Mouse (Mus musculus) lung, postnatal 0 days (tissue): ENCODE measurements around the gene Syn3. TPM values are rescaled to one million over a fixed set of nuclear protein-coding genes. Genes with fewer than 3 reads are reported as not detected.
A peak's percentile ranks its signal among the peaks of the same experiment; 100 is the strongest.

Experiments
- ATAC-seq: fragments of 200-750 bp; cut with Nextera tagmentation; 2 replicates; pipeline ENCODE4 v1.8.0; 2017; ENCODE audit warnings: moderate library complexity
- DNase-seq: peaks from one replicate; pipeline ENCODE4 v3.0.0-alpha.2; 2016; ENCODE audit warnings: low spot score
- H3K27ac ChIP-seq: fragments of 300-500 bp; sonication (generic); 2 replicates; pipeline ENCODE4 v1.5.1; 2014; ENCODE audit warnings: antibody characterized with exemption, mild to moderate bottlenecking, low read length, mixed read lengths
- H3K27me3 ChIP-seq: fragments of 300-500 bp; sonication (generic); replicated peaks from 2 replicates; pipeline ENCODE4 v1.6.1; 2014; ENCODE audit warnings: low read length, mixed read lengths; ENCODE audit not compliant: insufficient read depth
- H3K36me3 ChIP-seq: fragments of 300-500 bp; sonication (generic); 2 replicates; pipeline ENCODE4 v1.6.1; 2014; ENCODE audit warnings: low read length, mixed read lengths; ENCODE audit not compliant: insufficient read depth
- H3K4me1 ChIP-seq: fragments of 300-500 bp; sonication (generic); 2 replicates; pipeline ENCODE4 v1.6.1; 2014; ENCODE audit warnings: antibody characterized with exemption, low read depth, low read length, mixed read lengths; ENCODE audit not compliant: insufficient read depth
- H3K4me2 ChIP-seq: fragments of 300-500 bp; sonication (generic); replicated peaks from 2 replicates; pipeline ENCODE4 v1.6.1; 2014; ENCODE audit warnings: low read depth, mild to moderate bottlenecking, low read length, moderate library complexity, mixed read lengths
- H3K4me3 ChIP-seq: fragments of 300-500 bp; sonication (generic); 2 replicates; pipeline ENCODE4 v1.5.1; 2014; ENCODE audit warnings: low read depth, low read length
- H3K9ac ChIP-seq: fragments of 300-500 bp; sonication (generic); replicated peaks from 2 replicates; pipeline ENCODE4 v1.6.1; 2014; ENCODE audit warnings: low read depth, mild to moderate bottlenecking
- H3K9me3 ChIP-seq: fragments of 300-500 bp; sonication (generic); 2 replicates; pipeline ENCODE4 v1.6.1; 2016; ENCODE audit warnings: low read length, mixed read lengths
- CTCF ChIP-seq: IDR thresholded peaks from 2 replicates; pipeline ENCODE4 v1.5.1; 2016; ENCODE audit warnings: antibody characterized with exemption, mild to moderate bottlenecking
- EP300 ChIP-seq: IDR thresholded peaks from 2 replicates; pipeline ENCODE4 v1.6.1; 2016; ENCODE audit warnings: antibody characterized with exemption, mild to moderate bottlenecking, control low read depth
- WGBS: fragments of 180-500 bp; shearing (Covaris S2); extraction: QIAGEN DNeasy Blood & Tissue Kit; methylation state at CpG from one replicate; pipeline ENCODE4 v1.1.7; 2014; 5-methylcytosine and 5-hydroxymethylcytosine counted together
- polyA plus RNA-seq: library from polyadenylated mRNA; unstranded; fragments of >200 nt; fragmentation: Nextera tagmentation; extraction: Ambion mirVana; gene quantifications from 2 replicates; pipeline ENCODE4 v1.2.1, GENCODE M21; 2015

The Syn3 gene
- polyA plus RNA-seq, 1 experiment from 2014 or later: 0.72 TPM

- H3K27ac ChIP-seq: no peak overlapping the region
- no peaks in the 10 kb centered on the region for H3K9me3 ChIP-seq
- ATAC-seq (no peak), DNase-seq (no peak)
- H3K4me1 ChIP-seq: no peaks in the 10 kb centered on the region
- H3K4me3 ChIP-seq: no peak overlapping the region
- H3K9ac ChIP-seq: no peak overlapping the region
- no peaks in the 10 kb centered on the region for H3K36me3 ChIP-seq
- H3K27me3 ChIP-seq: no peaks in the 10 kb centered on the region
- no peak for TF ChIP-seq EP300
- no peak for TF ChIP-seq CTCF
- no peak overlapping the region for H3K4me2 ChIP-seq
Measured at GRCm38 (mm10) chr10:86023149-86023548, 475.5 kb downstream of the Syn3 start.

DNA sequence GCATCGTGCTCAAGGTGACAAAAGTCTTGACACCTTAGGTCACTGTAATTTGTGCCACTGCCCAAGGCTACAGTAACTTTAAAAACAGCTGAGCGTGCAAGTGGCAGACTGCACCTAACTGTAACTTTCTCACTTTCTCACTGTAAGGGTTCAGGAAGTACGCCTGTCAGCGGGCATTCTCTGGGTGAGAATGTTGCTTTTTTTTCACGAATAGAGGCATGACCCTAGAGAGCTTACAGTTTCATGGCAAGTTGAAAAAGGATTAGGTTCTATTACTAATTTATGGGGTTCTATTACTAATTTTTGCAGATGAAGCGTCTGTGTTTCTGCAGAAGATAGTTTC is 476.3 kb downstream of the Syn3 start:
- WGBS: 3% methylated on average over 6 of the region's 6 CpGs
- Histone ChIP-seq H3K4me3 (peak overlapping the region; percentile 89), H3K27ac (peak overlapping the region; percentile 93), H3K9me3 (no peaks in the 10 kb centered on the region), H3K9ac (peak overlapping the region; percentile 83), H3K4me1 (no peaks in the 10 kb centered on the region), H3K4me2 (peak overlapping the region; percentile 67), H3K27me3 (no peaks in the 10 kb centered on the region), H3K36me3 (no peaks in the 10 kb centered on the region)
- no peak for DNase-seq
- ATAC-seq: 0 out of 2 replicates have a peak, but pooled peaks have one; percentile 0
- TF ChIP-seq CTCF: no peak
- TF ChIP-seq EP300: no peak

GRCm38 (mm10) chr10:86021749-86022473 is 476.8 kb downstream of the Syn3 start, which contains the start of gene Fbxo7:
Gene Fbxo7 (plus strand): TSS chr10:86021972.
- Histone ChIP-seq H3K27ac (peak within 1 kb of the TSS; percentile 93), H3K36me3 (no peaks in the 10 kb centered on the region), H3K27me3 (no peaks in the 10 kb centered on the region), H3K9me3 (no peaks in the 10 kb centered on the region), H3K4me2 (peak within 1 kb of the TSS; percentile 67), H3K4me1 (no peaks in the 10 kb centered on the region), H3K9ac (peak within 1 kb of the TSS; percentile 83), H3K4me3 (peak within 1 kb of the TSS; percentile 89)
- under 1% methylated on average over 79 of the region's 82 CpGs for WGBS
- DNase-seq: peak; percentile 97
- TF ChIP-seq EP300 (no peak), CTCF (peak; percentile 99)
- peak; percentile 97 for ATAC-seq

- H3K4me3 ChIP-seq: peak overlapping the region; percentile 89; the same call in 1 of the 2 replicates
- TF ChIP-seq CTCF (no peak), EP300 (no peak)
- no peaks in the 10 kb centered on the region for H3K36me3 ChIP-seq
- ATAC-seq: peak; percentile 37
- no peaks in the 10 kb centered on the region for H3K27me3 ChIP-seq
- no peak overlapping the region for H3K27ac ChIP-seq
- 4% methylated on average over 3 of the region's 3 CpGs for WGBS
- no peak overlapping the region for H3K9ac ChIP-seq
- H3K9me3 ChIP-seq: no peaks in the 10 kb centered on the region
- peak overlapping the region; percentile 27; the same call in 1 of the 2 replicates for H3K4me2 ChIP-seq
- H3K4me1 ChIP-seq: no peaks in the 10 kb centered on the region
- DNase-seq: no peak
Measured at GRCm38 (mm10) chr10:86021408-86021748, 477.3 kb downstream of the Syn3 start.

DNA sequence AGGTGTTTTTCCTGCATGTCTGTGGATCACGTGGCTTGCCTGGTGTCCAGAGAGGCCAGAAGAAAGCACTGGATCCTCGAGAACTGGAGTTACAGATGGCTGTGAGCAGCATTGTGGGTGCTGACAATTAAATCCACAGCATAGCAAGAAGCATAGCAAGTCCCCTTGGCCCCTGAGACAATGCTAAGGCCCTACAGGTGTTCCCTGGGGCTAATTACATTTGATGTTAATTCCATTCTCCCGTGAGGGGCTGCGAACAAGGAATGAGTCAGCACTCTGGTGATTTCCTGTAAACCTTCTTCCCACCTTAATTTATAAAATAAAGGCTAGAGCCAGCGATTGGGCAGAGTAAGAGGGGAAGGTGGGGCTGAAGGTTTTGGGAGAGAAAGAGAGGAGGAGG is 479.9 kb downstream of the Syn3 start:
- ATAC-seq (no peak), DNase-seq (no peak)
- WGBS: 36% methylated on average over 5 of the region's 5 CpGs
- Histone ChIP-seq H3K36me3 (no peaks in the 10 kb centered on the region), H3K9ac (no peak overlapping the region), H3K4me3 (no peak overlapping the region), H3K9me3 (no peaks in the 10 kb centered on the region), H3K27me3 (no peaks in the 10 kb centered on the region), H3K4me1 (no peaks in the 10 kb centered on the region), H3K4me2 (no peak overlapping the region), H3K27ac (no peak overlapping the region)
- TF ChIP-seq CTCF (no peak), EP300 (no peak)

GRCm38 (mm10) chr10:86017781-86018180 is 480.9 kb downstream of the Syn3 start:
- H3K36me3 ChIP-seq: no peaks in the 10 kb centered on the region
- H3K9me3 ChIP-seq: no peaks in the 10 kb centered on the region
- no peak for ATAC-seq
- TF ChIP-seq EP300: no peak
- no peak for TF ChIP-seq CTCF
- WGBS: 88% methylated on average over 7 of the region's 7 CpGs
- no peak overlapping the region for H3K27ac ChIP-seq
- H3K4me1 ChIP-seq: no peaks in the 10 kb centered on the region
- H3K27me3 ChIP-seq: no peaks in the 10 kb centered on the region
- no peak overlapping the region for H3K4me3 ChIP-seq
- no peak overlapping the region for H3K9ac ChIP-seq
- no peak for DNase-seq
- no peak overlapping the region for H3K4me2 ChIP-seq
